Mouse (Mus musculus) 416B (cell line): ENCODE results near the gene Cgref1.

Experiments
- DNase-seq: peaks from one replicate; pipeline ENCODE4 v3.0.0; 2011; ENCODE audit warnings: low read depth

Gene Cgref1

DNA sequence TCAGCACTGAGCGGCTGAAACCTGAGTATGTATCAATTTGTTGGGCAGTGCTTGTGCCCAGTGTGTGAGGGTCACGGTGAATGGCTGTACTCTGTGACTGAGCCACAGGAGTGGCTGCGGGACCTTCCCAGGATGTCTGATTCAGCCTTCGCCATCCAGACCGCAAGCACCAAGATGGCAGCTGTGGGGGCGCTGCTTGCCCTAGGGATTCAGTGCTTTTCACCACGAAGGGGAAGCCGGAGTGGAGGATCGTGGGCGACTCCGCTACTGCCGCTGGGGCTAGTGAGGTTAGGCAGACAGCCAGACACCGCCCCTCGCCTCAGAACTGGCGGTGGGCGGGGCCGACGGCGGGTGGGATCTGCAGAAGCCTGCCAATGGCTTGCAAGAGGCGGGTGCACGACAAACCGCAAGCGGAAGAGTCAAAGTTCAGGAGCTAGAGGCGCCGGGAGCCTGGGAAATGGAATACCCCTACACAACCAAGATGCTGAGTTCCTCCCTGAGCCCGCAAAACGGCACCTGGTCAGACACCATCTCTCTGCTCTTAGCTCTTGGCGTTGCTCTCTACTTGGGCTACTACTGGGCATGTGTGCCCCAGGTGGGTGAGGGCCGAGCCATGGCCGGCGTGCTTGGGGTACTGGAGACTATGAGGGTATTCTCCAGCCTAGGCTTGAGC is 4.4 kb upstream of the Cgref1 start:
- peak; percentile 96 for DNase-seq

DNA sequence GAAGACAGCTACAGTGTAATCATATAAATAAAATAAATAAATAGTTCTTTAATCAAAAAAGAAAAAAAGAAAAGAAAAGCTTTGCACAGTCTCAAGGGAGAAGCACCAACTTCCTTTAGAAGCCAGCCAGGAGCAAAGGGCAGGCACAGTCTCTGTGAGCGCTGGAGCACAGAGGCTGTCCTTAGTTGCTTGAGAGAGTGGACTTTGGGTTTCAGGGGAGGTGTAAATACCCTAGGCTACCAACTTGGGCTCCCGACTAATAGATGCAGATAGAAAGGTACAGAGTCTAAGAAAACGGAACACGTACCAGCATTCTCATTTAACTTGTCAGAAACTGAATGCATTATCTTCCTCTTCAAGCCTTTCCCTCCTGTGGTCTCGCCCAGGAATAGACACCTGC is 3.2 kb upstream of the Cgref1 start:
- DNase-seq: no peak

DNA sequence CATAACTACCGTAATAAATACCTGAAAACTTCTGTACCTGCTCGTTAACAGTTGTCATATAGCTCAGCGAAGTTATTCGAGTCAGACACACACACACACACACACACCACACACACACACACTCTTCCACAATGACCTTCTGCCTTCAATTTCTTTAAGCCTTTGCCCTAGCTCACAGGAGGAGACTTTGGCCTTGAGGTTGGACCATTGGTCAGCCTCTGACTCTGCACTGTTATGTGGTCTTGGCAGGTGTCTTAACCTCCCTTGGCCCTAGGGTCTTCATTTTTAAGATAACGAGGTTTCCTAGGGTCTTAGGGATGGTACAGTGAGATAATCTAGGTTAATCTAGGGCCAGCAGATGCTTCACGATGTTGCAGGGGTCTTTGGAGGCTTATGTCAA is 1.0 kb downstream of the Cgref1 start:
- no peak for DNase-seq

DNA sequence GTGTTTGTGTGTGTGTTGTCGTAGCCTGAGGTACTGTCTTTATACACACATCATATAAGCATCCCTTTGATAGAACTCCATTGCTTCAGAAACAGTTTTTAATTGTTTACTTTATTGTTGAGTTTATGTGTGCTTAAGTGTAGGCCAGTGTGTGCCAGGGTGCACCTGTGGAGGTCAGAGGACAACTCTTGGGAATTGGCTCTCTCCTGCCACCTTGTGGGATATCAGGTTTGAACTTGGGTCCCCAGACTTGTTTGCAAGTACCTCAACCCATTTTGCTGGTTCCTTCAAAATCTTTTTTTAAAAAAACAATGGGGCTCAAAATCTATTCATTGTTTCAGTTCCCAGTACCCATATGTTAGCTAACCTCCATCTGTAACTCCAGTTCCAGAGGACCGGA is 2.4 kb downstream of the Cgref1 start:
- DNase-seq: peak; percentile 57

DNA sequence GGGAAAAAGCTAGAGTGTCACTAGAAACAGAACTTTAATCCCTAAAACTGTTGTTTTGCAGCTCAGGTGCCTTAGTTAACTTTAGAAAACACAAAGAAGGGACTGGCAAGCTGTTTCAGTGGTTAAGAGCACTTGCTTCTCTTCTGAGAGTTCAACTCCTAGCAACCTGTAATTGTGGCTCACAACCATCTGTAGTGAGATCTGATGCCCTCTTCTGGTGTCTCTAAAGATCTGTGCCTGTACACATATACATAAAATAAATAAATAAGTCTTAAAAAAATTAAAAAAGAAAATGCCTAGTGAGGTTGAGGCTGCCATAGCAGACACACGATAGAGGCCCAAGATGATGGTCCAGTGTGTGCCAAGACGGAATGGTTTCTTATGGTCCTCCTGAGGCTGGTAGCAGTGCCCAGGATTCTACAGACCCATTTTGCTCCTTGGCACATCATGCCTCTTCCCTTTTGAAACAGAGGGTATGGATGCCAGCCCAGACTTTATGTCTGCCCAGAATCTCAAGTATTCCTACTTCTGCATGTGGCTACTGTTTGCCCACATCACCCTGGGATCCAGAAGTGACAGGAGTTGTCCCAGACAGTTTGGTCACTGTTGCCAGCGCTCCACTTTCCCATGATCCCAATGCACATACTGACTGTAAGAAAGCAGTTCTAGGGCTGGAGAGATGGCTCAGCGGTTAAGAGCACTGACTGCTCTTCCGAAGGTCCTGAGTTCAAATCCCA is 10.5 kb downstream of the Cgref1 start:
- DNase-seq: peak; percentile 37

DNA sequence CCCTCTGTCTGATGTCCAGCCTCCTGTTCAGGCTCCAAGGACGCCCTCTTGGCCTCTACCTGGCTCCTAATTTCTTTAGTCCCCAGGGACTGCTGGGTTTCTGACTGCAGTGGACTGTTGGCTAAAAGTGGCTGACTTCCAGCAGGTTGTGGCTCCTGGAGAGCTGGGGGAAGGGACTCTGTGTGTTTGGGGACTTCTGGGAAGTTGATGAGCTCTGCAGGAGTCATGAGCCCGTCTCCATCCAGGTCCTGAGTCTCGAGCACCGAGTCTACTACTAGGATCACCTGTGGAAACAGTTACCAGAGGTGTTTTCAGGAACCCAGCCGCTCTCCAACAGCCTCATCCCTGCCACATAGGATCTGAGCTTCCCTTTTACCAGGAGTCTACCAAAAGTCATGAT is 11.7 kb downstream of the Cgref1 start:
- DNase-seq: no peak

DNA sequence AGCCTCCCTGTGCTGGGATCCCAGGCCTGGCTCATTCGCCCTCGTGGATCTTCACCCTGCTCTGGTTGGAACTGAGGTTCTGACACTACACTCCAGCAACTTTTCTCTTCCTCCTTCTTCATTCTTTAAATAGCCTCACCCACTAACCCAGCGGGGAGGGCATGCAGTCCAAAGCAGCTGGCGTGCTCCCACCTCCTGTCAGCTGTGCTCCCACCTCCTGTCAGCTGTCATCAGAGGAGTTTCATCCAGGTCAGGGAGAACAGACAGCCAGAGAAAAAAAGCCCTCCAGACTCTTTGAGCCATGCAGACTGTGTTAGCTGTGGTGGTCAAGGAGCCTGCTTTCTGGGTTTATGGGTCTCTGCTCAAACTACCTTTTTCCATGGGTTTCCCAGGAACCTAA is 14.0 kb downstream of the Cgref1 start:
- no peak for DNase-seq

DNA sequence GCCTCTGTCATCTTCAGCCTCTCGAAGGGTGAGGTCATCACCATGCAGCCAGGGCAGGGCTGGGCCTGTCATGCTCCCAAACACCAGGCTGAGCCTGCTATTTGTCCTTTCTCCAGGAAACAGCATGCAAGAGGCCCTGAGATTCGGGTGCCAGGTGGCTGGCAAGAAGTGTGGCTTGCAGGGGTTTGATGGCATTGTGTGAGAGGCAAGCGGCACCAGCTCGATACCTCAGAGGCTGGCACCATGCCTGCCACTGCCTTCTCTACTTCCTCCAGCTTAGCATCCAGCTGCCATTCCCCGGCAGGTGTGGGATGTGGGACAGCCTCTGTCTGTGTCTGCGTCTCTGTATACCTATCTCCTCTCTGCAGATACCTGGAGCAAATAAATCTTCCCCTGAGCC is 14.5 kb downstream of the Cgref1 start:
- no peak for DNase-seq

DNA sequence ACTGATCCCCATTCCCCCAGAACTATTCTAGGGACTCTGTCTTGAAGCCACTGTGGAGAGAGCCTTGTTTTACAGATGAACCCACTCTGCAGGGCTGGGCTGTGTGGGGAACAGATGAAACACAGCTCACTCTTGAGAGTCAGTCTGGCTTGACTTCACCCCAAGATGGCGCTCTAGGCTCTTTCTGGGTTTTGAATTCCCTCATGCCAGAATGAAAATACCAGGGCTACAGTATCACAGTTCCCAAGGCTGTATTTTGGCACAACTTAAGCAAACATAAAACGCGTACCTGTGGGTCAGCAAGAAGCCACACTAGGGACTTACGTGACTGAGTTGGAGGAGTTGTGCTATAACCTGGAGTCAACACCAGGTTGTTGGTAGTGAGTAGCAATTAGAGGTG is 15.3 kb downstream of the Cgref1 start:
- DNase-seq: peak; percentile 64

DNA sequence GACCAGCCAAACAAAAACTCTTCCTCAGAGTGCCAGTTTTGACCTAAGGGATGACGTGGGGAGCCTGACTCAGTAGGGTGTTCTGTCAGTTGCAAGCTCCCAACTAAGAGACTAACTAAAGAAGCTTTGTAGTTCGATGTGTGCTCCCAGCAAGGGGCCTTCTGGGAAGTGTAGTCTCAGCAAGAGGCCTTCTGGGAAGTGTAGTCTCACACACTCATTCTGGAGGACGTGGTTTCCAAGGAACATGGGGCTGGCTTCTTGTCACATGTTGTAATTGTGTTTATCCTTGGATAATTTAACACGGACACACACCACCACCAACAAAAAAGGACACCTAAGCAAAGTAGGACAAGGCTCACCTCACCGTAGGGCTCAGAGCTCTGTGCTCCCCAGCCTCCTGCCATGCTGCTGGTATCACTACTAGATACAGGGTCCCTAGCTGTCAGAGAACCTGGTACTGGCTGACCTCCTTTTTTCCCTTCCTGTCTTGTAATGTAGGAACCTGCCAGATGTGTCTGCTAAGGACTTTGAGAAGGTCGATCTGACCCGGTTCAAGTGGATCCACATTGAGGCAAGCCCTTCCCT is 17.4 kb downstream of the Cgref1 start:
- DNase-seq: no peak

DNA sequence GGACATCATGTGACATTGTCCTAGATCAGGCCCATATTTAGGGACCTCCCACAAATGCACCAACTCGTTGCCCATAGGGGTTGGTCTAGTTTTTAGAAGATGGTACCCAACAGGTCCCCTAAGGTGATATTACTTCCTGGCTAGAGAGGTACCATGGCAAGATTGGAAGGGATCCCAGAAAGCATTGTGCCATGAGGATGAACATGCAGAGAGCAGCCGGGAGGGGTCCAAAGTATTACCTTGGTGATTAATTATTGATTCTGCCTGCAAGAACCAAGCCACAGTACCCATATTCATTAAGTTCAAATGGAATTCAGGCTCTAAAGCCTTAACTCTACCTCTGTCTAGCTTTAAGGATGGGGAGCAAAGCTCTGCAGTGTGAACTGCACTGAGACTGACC is 19.3 kb downstream of the Cgref1 start:
- DNase-seq: no peak

DNA sequence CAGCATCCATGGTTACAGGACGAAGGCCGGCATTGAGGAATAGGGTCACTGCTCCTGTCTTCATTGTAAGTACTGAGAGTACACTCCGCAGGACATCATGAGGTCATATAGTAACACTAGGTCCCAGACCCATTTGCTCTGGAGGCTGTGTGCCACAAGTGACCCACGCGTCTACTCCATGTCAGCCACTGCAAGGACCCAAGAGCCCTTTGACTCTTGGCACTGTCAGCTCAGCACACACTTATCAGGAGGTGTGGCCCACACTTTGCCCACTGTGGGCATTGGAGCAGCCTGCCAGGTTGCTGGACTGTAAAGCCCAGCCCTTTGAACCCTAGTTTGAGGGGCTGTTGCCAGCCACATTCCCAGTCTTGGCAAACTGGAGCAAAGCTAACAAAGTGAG is 20.2 kb downstream of the Cgref1 start:
- DNase-seq: no peak

DNA sequence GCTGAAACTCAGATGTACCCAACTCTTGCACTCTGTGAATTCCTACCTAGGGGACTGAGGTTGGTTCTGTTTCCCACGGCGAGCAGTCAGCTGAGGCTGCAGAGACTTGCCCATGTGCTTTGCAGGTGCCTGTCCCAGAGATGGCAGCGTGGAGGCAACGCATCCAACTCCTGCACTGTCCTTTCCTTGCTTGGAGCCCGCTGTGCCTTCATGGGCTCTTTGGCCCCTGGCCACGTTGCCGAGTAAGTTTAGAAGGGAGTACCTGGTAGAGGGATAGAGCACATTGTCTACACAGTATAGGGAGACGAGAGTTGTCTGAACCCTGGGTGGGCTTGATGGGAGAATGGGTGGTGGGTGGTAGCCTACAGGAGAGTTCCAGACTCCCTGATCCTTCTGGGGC is 20.8 kb downstream of the Cgref1 start:
- DNase-seq: no peak

DNA sequence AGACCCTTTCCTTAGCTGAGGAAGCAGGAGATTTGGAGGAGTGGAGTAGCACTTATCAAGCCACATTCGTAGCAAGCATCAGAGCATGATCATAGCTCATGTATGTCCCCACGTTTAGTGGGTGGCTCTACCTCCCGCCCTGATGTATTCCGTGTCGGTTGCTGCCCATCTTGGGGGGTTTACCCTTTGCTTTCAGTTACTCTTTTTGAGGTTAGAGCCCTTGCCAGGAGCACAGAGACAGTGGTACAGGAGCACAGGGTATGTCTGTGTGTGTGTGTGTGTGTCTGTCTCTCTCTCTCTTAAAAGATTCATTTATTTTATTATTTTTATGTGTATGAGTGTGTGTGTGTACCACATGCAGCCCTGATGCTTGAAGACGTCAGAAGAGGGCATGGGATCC is 22.3 kb downstream of the Cgref1 start:
- DNase-seq: no peak

DNA sequence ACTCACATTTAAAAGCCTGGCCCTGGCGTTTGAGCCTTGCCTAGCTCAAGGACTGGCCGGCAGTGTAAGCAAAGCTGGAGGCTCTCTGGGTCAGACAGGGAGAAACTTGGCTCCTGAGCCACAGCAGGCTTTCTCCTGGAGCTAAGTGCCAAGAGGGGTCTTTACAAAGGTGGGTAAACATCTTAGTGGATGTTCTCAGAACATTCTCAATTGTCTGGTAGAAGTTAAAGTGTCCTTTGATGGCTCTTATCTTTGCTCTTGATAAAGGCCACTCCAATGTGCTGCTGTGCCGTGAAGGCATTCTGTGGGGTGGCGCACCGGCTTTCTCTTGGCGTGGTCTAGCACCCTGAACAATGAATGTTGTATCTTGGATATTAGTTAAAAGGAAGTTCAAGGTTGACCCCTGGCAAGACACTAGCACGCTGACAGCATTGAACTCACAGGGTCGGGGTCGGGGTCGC is 22.8 kb downstream of the Cgref1 start:
- peak; percentile 32 for DNase-seq

DNA sequence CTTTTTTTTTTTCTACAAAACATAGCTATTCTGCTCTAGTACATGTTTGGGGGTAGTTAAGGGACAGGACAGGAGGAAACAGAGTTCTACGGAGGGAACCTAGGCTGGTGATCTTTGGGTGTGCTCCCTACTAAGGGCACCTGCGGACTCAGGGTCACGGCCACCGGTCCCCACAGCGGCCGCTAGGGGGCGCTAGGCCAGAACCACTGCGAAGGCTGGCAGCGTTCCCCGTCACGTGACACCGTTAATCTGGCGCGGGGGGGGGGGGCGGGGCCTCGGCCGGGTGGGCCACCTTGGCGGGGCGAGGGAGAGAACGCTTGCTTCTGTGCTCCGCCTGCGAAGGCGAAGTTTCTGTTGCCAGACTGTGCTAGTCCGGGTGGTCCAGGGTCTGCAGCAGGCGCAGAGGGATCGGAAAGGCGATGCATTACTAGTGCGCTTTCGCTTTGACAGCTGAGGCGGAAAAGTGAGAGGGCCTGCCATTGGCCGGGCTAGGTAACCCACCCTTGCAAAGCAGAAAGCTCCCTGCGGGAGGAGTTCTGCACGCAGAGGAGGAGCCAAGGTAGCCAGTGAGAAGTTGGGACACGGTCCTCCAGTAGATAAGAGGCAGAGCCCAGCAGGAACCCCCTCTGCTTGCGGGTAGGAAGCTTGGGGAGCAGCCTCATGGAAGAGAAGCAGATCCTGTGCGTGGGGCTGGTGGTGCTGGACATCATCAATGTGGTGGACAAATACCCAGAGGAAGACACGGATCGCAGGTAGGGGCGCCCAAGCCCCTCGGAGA is 23.9 kb downstream of the Cgref1 start, which contains the start of gene Khk:
Gene Khk (plus strand): TSS at position 176 of the 778 bp plus-strand sequence.
- peak; percentile 96 for DNase-seq

DNA sequence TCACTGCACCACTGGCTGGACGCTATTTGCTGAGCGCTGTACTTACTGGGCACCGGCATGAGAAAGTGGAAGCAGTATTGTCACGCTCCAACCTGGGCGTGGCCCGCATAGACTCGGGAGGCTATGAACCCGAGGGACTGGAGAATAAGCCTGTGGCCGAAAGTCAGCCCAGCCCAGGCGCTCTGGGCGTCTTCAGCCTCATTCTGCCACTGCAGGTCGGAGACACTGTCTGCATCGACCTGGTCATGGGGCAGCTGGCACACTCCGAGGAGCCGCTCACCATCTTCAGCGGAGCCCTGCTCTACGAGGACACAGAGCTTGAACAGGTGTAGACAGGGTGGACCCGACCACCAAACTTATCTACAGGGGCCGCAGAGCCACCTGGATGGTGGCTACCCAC is 24.8 kb downstream of the Cgref1 start:
- no peak for DNase-seq

DNA sequence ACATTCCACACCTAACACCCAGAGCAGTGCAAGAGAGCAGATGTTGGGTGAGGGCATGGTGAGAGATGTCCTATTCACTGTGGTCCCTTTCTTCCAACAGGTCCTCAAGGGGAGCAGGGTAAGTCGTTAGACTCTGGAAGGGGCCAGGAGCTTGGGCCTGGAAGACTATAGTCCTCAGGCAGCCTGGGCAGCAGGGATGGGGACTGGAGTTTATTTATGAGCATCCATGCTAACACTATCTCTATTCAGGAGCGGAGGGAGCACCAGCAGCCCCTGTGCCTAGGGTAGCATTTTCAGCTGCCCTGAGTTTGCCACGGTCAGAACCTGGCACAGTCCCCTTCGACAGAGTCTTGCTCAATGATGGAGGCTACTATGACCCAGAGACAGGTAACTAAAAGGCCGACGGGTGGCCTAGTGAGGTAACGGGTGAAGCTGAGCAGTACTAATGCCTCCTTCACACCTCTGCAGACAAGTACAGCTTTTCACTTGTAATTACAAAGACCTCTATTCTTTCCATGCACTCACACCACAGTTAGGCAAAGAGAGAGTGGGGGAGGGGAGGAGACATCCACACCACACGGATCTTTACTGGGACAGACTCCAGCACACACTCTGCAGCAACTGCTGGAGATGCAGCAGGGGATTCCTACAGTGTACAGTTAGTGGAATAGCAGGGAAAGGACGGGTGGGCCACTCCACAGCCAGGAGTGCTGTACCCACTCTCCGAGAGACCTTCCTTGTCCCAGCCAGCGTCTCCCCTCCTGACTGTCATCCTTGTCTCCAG is 25.4 kb downstream of the Cgref1 start:
- DNase-seq: no peak

DNA sequence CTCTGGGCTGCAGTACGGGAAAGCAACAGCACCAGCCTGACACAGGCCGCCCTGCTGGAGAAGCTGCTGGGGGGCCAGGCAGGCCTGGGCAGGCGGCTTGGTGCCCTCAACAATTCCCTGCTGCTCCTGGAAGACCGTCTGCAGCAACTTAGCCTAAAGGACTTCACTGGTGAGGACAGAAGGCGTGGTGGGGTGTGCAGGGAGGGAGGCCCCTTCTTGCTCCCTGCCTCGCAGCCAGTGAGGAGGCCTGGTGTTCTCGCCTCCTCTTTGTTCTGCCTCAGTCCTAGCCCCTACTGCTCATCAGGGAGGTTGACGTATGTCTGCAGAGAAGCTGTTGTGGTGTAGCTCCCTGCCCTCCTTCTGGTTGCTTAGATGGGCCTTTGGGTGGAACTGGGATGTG is 26.7 kb downstream of the Cgref1 start:
- no peak for DNase-seq

DNA sequence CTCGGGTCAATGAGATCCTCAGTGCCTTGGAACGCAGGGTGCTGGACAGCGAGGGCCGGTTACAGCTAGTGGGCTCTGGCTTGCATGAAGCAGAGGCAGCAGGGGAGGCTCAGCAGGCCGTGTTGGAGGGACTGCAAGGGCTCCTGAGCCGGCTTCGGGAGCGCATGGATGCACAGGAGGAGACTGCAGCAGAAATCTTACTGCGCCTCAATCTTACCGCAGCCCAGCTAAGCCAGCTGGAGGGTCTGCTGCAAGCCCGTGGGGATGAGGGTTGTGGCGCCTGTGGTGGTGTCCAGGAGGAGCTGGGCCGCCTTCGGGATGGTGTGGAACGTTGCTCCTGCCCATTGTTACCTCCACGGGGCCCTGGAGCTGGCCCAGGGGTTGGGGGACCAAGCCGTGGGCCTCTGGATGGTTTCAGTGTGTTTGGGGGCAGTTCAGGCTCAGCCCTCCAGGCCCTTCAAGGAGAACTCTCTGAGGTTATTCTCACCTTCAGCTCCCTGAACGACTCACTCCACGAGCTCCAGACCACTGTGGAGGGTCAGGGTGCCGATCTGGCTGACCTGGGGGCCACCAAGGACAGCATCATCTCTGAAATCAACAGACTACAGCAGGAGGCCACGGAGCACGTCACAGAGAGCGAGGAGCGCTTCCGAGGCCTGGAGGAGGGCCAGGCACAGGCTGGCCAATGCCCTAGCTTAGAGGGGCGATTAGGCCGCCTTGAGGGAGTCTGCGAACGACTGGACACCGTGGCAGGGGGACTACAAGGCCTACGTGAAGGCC is 27.3 kb downstream of the Cgref1 start:
- no peak for DNase-seq

DNA sequence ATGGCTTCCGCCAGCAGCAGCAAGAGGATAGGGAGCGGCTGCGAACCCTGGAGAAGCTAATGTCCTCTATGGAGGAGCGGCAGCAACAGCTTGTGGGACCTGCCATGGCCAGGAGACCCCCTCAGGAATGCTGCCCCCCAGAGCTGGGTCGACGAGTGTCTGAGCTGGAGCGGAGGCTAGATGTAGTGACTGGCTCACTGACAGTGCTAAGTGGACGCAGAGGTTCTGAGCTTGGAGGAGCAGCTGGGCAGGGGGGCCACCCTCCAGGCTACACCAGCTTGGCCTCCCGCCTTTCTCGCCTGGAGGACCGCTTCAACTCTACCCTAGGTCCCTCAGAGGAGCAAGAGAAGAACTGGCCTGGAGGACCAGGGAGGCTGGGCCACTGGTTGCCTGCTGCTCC is 28.0 kb downstream of the Cgref1 start:
- DNase-seq: no peak
